Mouse (Mus musculus) macrophage (primary cell): ENCODE data around the gene Zfp687. TPM values are rescaled to one million over a fixed set of nuclear protein-coding genes. Genes with fewer than 3 reads are reported as not detected.

Experiments
- H3K27ac ChIP-seq: fragments of 350-480 bp; formaldehyde crosslinking; 2 replicates; pipeline ENCODE4 v1.9.0; 2021
- H3K36me3 ChIP-seq: fragments of 350-480 bp; formaldehyde crosslinking; 2 replicates; pipeline ENCODE4 v1.9.0; 2021; ENCODE audit errors: inconsistent target
- H3K4me3 ChIP-seq: fragments of 350-480 bp; formaldehyde crosslinking; 2 replicates; pipeline ENCODE4 v1.9.0; 2021; ENCODE audit errors: inconsistent target
- H3K79me2 ChIP-seq: fragments of 350-480 bp; formaldehyde crosslinking; 2 replicates; pipeline ENCODE4 v1.9.0; 2021; ENCODE audit errors: inconsistent target
- WGBS: methylation state at CpG from one replicate; pipeline ENCODE4 v1.1.7; 2026; ENCODE audit warnings: inconsistent platforms; ENCODE audit not compliant: missing documents; 5-methylcytosine and 5-hydroxymethylcytosine counted together
- polyA plus RNA-seq: library from polyadenylated mRNA; stranded (reverse); fragments of 250-400 nt; gene quantifications from 3 replicates; pipeline ENCODE4 v1.2.4, GENCODE M21; 2018; ENCODE audit warnings: inconsistent platforms
- total RNA-seq, 78 experiments: library from RNA; depleted of rRNA; stranded (reverse); fragments of 250-400 nt; gene quantifications; 1 replicate in 9 of 78; 2 replicates in 24 of 78; 3 replicates in 43 of 78; 4 replicates in 2 of 78; pipeline ENCODE4 v1.2.4; 2018; ENCODE audit warnings: inconsistent platforms in 56 of 78

The Zfp687 gene
- 10 to 100 TPM; 21.2 to 73.2 (median 38.5) TPM for total RNA-seq (2018; cell fraction: chromatin; rRNA removed)
- total RNA-seq (2018; cell fraction: cytosol; rRNA removed): 10 to 100 TPM in 14 of 26 experiments, 1 to 10 TPM in 12; 5.1 to 16.3 (median 10.6) TPM
- total RNA-seq (2018; cell fraction: nucleus; rRNA removed): 10 to 100 TPM; 19.1 to 42.8 (median 33.2) TPM
- 8.3 to 8.9 TPM (median 8.9 TPM) in 3 replicates for polyA plus RNA-seq

- under 1% methylated on average over 30 of the region's 37 CpGs for WGBS
- Histone ChIP-seq H3K4me3 (peak within 1 kb of the TSS; percentile 75), H3K27ac (peak within 1 kb of the TSS; percentile 85), H3K36me3 (peaks cover 17% of the 10 kb centered on the region), H3K79me2 (peaks cover 19% of the 10 kb centered on the region; the same call in 1 of the 2 replicates)
These were observed at the start of gene Zfp687 for GRCm38 (mm10) chr3:95015337-95015872. Zfp687 (minus strand) TSS chr3:95015448.

DNA sequence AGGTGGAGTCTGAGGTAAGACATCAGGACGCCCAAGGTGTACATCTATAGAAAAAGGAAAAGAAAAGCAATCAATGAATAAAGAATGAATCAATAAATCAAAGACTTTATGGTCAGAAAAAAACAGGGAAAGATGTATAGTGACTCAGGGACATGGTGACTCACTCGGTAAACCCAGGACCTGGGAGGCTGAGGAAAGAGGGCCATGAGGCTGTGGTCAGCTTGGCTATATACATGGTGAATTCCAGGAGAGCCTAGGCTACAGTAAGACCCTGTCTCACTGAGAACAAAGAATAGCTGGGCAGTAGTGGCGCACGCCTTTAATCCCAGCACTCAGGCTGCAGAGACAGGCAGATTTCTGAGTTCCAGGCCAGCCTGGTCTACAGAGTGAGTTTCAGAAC, 48.5 kb upstream of the Zfp687 start:
- 92% methylated on average over 4 of the region's 4 CpGs for WGBS
- Histone ChIP-seq H3K79me2 (no peaks in the 10 kb centered on the region), H3K4me3 (no peak overlapping the region)

GRCm38 (mm10) chr3:95058078-95058477, 42.8 kb upstream of the Zfp687 start:
- Histone ChIP-seq H3K27ac (no peak overlapping the region), H3K36me3 (peaks cover 48% of the 10 kb centered on the region), H3K79me2 (no peaks in the 10 kb centered on the region), H3K4me3 (no peak overlapping the region)
- WGBS: 95% methylated on average over 8 of the region's 8 CpGs

More for the DNA sequence above, 48.5 kb upstream of the Zfp687 start:
- no peak overlapping the region for H3K27ac ChIP-seq
- peaks cover 67% of the 10 kb centered on the region for H3K36me3 ChIP-seq

DNA sequence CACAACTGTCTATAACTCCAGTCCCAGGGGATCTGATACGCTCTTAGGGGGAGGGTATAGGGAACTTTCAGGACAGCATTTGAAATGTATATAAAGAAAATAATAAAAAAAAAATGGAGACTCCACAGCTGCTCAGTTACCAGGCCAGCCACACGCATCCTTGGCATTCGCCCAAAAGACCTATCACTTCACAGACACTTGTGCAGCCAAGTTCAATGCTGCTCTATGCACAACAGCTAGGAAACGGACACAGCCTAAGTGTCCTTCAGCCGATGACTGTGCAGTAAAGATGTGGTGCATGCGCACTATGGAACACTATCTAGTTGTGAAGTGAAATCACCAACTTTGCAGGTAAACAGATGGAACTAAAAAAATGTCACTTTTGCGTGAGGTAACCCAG, 41.0 kb upstream of the Zfp687 start:
- Histone ChIP-seq H3K36me3 (peaks cover 32% of the 10 kb centered on the region), H3K27ac (no peak overlapping the region), H3K79me2 (no peaks in the 10 kb centered on the region), H3K4me3 (no peak overlapping the region)
- 98% methylated on average over 7 of the region's 7 CpGs for WGBS

- Histone ChIP-seq H3K4me3 (no peak overlapping the region), H3K27ac (peak overlapping the region; percentile 19), H3K36me3 (peaks cover 16% of the 10 kb centered on the region), H3K79me2 (no peaks in the 10 kb centered on the region)
- WGBS: 49% methylated on average over 10 of the region's 10 CpGs
These were observed 39.4 kb upstream of the Zfp687 start for GRCm38 (mm10) chr3:95054481-95055260.

- Histone ChIP-seq H3K27ac (no peak overlapping the region), H3K36me3 (peaks cover 7% of the 10 kb centered on the region; the same call in 1 of the 2 replicates), H3K4me3 (no peak overlapping the region), H3K79me2 (no peaks in the 10 kb centered on the region)
- WGBS: 54% methylated on average over 3 of the region's 3 CpGs
These were observed 38.5 kb upstream of the Zfp687 start for GRCm38 (mm10) chr3:95053701-95054100.

- Histone ChIP-seq H3K4me3 (no peak overlapping the region), H3K79me2 (no peaks in the 10 kb centered on the region), H3K27ac (no peak overlapping the region), H3K36me3 (peaks cover 1% of the 10 kb centered on the region; the same call in 1 of the 2 replicates)
- 58% methylated on average over 1 of the region's 1 CpGs for WGBS
These were observed 37.7 kb upstream of the Zfp687 start for GRCm38 (mm10) chr3:95052959-95053358.

- H3K27ac ChIP-seq: no peak overlapping the region
- H3K4me3 ChIP-seq: no peak overlapping the region
- H3K36me3 ChIP-seq: no peaks in the 10 kb centered on the region
- WGBS: 78% methylated on average over 3 of the region's 3 CpGs
- no peaks in the 10 kb centered on the region for H3K79me2 ChIP-seq
These were observed 32.7 kb upstream of the Zfp687 start for GRCm38 (mm10) chr3:95047914-95048313.

DNA sequence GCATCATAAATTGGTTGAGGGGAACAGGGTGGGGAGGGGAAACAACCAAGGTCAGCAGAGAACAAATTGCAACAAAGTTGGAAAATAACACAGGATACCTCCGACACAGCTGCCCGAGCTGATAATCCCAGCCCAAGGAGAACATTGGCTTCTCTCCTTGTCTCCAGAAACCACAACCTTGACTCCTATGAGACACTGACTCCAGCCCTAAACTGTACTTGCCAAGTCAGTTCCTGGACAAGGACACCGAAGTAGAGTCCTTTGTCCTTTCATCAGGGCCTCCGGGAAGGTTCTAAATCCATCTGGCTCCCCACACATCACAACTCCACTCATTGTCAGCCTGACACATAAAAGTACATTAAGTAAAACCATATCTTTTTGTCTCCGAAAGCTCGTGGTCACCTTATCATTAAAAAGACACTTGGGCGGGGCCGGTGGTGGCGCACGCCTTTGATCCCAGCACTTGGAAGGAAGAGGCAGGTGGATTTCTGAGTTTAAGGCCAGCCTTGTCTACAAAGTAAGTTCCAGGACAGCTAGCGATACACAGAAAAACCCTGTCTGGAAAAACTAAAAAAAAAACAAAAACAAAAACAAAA, 31.3 kb upstream of the Zfp687 start:
- 97% methylated on average over 11 of the region's 11 CpGs for WGBS
- Histone ChIP-seq H3K79me2 (peaks cover 8% of the 10 kb centered on the region), H3K27ac (no peak overlapping the region), H3K4me3 (no peak overlapping the region), H3K36me3 (no peaks in the 10 kb centered on the region)

- Histone ChIP-seq H3K79me2 (peaks cover 41% of the 10 kb centered on the region), H3K4me3 (no peak overlapping the region), H3K36me3 (no peaks in the 10 kb centered on the region), H3K27ac (peak overlapping the region; percentile 74)
- WGBS: 36% methylated on average over 6 of the region's 6 CpGs
These were observed 28.0 kb upstream of the Zfp687 start for GRCm38 (mm10) chr3:95043251-95043650.

DNA sequence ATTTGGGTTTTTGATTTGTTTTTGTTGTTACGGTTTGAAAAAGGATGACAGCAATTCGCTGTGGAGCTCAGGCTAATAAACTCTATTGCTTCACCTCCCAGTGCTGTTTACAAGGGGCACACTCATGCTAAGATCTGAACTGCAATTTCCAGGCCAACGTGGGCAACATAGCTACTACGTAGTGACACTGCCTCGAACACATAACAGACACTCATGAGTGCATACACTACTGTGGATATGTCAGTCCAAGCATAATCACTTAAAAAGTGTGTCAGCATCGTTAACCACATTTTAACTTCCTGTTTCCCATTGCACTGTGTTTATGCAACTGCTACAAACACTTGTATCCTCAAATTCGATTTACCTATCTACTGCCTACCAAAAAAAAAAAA, 27.6 kb upstream of the Zfp687 start:
- Histone ChIP-seq H3K4me3 (peak overlapping the region; percentile 82), H3K27ac (peak overlapping the region; percentile 74), H3K36me3 (no peaks in the 10 kb centered on the region), H3K79me2 (peaks cover 45% of the 10 kb centered on the region)
- WGBS: 4% methylated on average over 7 of the region's 7 CpGs

DNA sequence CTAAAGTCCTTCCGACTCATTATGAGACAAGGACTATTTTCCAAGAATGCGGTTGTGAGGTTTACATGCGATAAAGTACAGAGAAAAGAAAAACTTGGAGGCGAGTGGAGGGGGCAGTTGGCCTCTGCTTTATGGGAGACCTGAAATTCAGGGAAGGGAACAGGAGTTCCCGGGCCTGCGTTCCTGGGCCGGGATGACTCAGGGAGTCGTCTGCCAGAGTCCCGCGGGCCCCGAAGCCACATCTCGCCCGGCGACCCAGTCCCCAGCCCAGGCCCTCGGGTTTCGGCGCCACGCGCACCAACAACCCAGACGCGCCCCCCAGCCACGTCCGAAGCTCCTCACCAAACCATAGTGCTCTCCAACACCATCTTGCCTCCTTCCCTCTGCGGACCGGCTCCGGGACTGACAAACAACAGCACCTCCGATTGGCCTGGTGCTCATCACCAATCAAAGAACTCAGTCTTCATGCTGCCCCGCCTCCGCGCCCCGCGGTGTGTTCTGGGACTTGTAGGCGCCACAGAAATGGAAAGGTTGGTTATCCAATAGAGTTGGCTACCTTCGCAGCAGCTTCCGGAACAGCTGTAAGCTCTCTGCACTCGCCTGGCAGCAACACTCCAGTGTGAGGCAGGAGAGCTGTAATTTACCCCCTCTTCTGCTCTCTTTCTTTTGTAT, 27.1 kb upstream of the Zfp687 start, which contains the start of gene Psmd4:
Psmd4 (minus strand) TSS at position 449 of the 672 bp plus-strand sequence.
- Histone ChIP-seq H3K27ac (peak within 1 kb of the TSS; percentile 74), H3K36me3 (no peaks in the 10 kb centered on the region), H3K4me3 (peak within 1 kb of the TSS; percentile 82), H3K79me2 (peaks cover 51% of the 10 kb centered on the region)
- WGBS: 1% methylated on average over 34 of the region's 36 CpGs

DNA sequence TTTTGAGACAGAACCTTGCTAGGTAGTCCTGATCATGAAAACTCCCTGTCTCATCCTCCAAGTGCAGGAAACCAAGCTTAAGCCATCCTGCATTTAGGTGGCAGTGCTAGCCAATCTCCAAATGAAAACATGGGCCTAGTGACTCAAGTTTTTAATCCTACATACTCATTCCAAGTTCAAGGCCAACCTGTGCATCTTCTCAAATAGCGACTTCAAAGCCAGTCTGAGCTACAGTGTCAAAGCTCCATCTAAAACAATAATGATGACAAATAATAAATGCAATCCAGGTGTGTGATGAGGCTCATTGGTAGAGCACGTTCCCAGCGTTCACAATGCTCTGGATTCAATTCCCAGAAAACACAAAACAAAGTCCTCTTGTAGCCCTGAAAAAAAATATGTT, 26.4 kb upstream of the Zfp687 start:
- H3K36me3 ChIP-seq: peaks cover 2% of the 10 kb centered on the region; the same call in 1 of the 2 replicates
- peak overlapping the region; percentile 82 for H3K4me3 ChIP-seq
- H3K27ac ChIP-seq: peak overlapping the region; percentile 74; the same call in 1 of the 2 replicates
- 12% methylated on average over 3 of the region's 3 CpGs for WGBS
- peaks cover 58% of the 10 kb centered on the region for H3K79me2 ChIP-seq

- H3K27ac ChIP-seq: no peak overlapping the region
- no peaks in the 10 kb centered on the region for H3K79me2 ChIP-seq
- WGBS: 58% methylated on average over 3 of the region's 3 CpGs
- H3K36me3 ChIP-seq: peaks cover 36% of the 10 kb centered on the region
- H3K4me3 ChIP-seq: no peak overlapping the region
These were observed 14.7 kb upstream of the Zfp687 start for GRCm38 (mm10) chr3:95029953-95030352.
